Comparison of ENCODE assay signal across 24 mouse cellular contexts in the genomic region with DNA sequence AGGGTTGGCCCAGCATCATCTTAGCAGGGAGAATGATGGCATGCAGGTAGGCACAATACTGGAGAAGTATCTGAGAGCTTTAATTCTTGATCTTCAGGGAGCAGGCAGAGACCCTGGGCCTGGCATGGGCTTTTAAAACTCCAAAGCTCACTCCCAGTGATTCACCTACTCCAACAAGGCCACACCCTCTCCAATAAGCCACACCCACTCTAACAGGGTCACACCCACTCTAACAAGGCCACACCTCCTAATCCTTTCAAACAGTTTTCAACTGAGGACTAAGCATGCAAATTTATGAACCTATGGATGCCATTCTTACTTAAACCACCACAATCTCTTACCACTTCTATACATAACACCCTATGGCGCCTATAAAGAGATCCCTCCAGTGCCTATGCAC.
"Had no signal": no experiment of that assay in that cellular context is flagged by ENCODE, and none has a peak within 500 bp of the region (broad histone marks: within the 10 kb centered on the region; RNA-seq: fewer than 3 reads in every experiment).

No protein-coding gene starts in this region.

- H3K4me1 ChIP-seq: hindbrain, embryonic 13.5 days; hindbrain, embryonic 15.5 days; limb, embryonic 13.5 days; limb, embryonic 15.5 days; liver, embryonic 12.5 days had no signal

- H3K27ac ChIP-seq: heart, adult 2 months; hindbrain, embryonic 13.5 days; hindbrain, embryonic 15.5 days; hindbrain, postnatal 0 days; kidney, embryonic 15.5 days; kidney, postnatal 0 days; limb, embryonic 13.5 days; limb, embryonic 15.5 days; liver, embryonic 12.5 days; liver, embryonic 14.5 days had no signal

- ATAC-seq: hindbrain, postnatal 0 days; intestine, embryonic 16.5 days; liver, embryonic 12.5 days had no signal

- H3K9ac ChIP-seq: heart, embryonic 12.5 days; hindbrain, embryonic 13.5 days; hindbrain, embryonic 15.5 days; kidney, embryonic 15.5 days; limb, embryonic 13.5 days; limb, embryonic 15.5 days; liver, embryonic 12.5 days; liver, embryonic 14.5 days had no signal

- DNase-seq: gastrocnemius, postnatal 10 days; gastrocnemius, postnatal 25 days; heart, adult 2 months; heart, postnatal 10 days; kidney, adult 11 months; kidney, adult 2 months; kidney, adult 9 months; kidney, postnatal 14 days; kidney, postnatal 36 days; layer of hippocampus, adult 9-11 months; layer of hippocampus, postnatal 36 days; left cerebral cortex, postnatal 4 days; lung, adult 18-20 months had no signal

- H3K4me2 ChIP-seq: heart, embryonic 12.5 days; hindbrain, embryonic 13.5 days; hindbrain, embryonic 15.5 days; kidney, embryonic 15.5 days; limb, embryonic 13.5 days; limb, embryonic 15.5 days; liver, embryonic 12.5 days had no signal

- H3K4me3 ChIP-seq: heart, adult 2 months; heart, embryonic 12.5 days; hindbrain, embryonic 13.5 days; hindbrain, embryonic 15.5 days; kidney, embryonic 15.5 days; limb, embryonic 13.5 days; limb, embryonic 15.5 days; liver, embryonic 12.5 days had no signal

- H3K36me3 ChIP-seq: heart, embryonic 12.5 days; hindbrain, embryonic 13.5 days; hindbrain, embryonic 15.5 days; kidney, embryonic 15.5 days; limb, embryonic 13.5 days; limb, embryonic 15.5 days; liver, embryonic 12.5 days had no signal

- H3K27me3 ChIP-seq: heart, embryonic 12.5 days; hindbrain, embryonic 13.5 days; hindbrain, embryonic 15.5 days; kidney, embryonic 15.5 days; limb, embryonic 13.5 days; limb, embryonic 15.5 days; liver, embryonic 12.5 days had no signal

- H3K9me3 ChIP-seq: heart, embryonic 12.5 days; hindbrain, embryonic 13.5 days; hindbrain, embryonic 15.5 days; kidney, embryonic 15.5 days; limb, embryonic 13.5 days; limb, embryonic 15.5 days; liver, embryonic 12.5 days had no signal
